Comparison of ENCODE assay signal across 34 mouse cellular contexts in the genomic region with DNA sequence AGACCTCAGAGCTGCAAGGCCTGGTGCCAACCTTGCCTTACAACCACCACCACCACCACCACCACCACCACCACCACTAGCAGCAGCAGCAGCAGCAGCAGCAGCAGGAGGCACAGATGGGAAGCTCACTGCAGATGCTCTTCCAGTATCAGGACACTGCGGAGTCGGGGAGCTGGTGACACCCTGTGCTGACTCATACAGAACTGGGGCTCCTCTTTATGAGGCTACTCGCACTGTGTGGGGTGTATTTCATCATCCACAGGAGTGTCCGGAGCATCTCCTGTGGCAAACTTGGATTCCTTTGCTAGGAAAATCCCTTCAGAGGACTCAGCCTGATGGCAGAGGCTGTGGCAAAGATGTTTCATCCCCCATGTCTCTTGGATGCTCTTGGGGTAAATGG. TPM values are rescaled to one million over a fixed set of nuclear protein-coding genes. Genes with fewer than 3 reads are reported as not detected.
DNase-seq lines count a peak whose midpoint lies in the region; TF ChIP-seq lines count a peak whose summit lies in the region.
"Had no signal": no experiment of that assay in that cellular context is flagged by ENCODE, and none has a peak within 500 bp of the region (broad histone marks: within the 10 kb centered on the region; RNA-seq: fewer than 3 reads in every experiment).

No protein-coding gene starts in this region.

- H3K79me2 ChIP-seq in C2C12 (ENCODE audit: control insufficient read depth, insufficient read depth) (no peaks in the 10 kb centered on the region), myocyte (ENCODE audit: control insufficient read depth, insufficient read depth) (no peaks in the 10 kb centered on the region)

- no peak overlapping the region for H3ac ChIP-seq in C2C12 (ENCODE audit: control insufficient read depth, insufficient read length, low read depth)
- H3ac ChIP-seq in myocyte (ENCODE audit: control insufficient read depth, insufficient read length): no peak overlapping the region

- DNase-seq in frontal cortex, adult 2 months (ENCODE audit: extremely low spot score in 1 of 2, low spot score in 1 of 2): peak; percentile 27 to 58
- DNase-seq in frontal cortex, postnatal 25 days (ENCODE audit: low spot score in 2 of 2): no peak
- DNase-seq in left cerebral cortex, adult 2 months (ENCODE audit: extremely low spot score in 1 of 2, low spot score in 2 of 2): peak; percentile 16 to 34
- no peak for DNase-seq in left cerebral cortex, postnatal 10 days (ENCODE audit: extremely low spot score in 1 of 2, low spot score in 2 of 2)
- DNase-seq in thymus, adult 18-20 months: no peak
- DNase-seq: adrenal gland, postnatal 14 days; cerebellum, adult 9-11 months; kidney, adult 9 months; kidney, postnatal 14 days; lung, embryonic 14.5 days had no signal

- TF ChIP-seq POLR2A in myocyte (IDR thresholded peaks at IDR 0.05; ENCODE audit: insufficient read length, low read depth): no peak

- H3K4me3 ChIP-seq in left cerebral cortex, adult 2 months: no peak overlapping the region
- no peak overlapping the region for H3K4me3 ChIP-seq in C2C12 (ENCODE audit: insufficient read depth, poor library complexity, severe bottlenecking)
- no peak overlapping the region for H3K4me3 ChIP-seq in myocyte
- H3K4me3 ChIP-seq: embryonic facial prominence, embryonic 15.5 days; forebrain, embryonic 15.5 days; hindbrain, embryonic 15.5 days; layer of hippocampus, adult 2 months; limb, embryonic 15.5 days; midbrain, embryonic 12.5 days had no signal

- TF ChIP-seq CTCF in left cerebral cortex, adult 2 months (IDR thresholded peaks at IDR 0.05): no peak
- TF ChIP-seq CTCF in C2C12 (IDR thresholded peaks at IDR 0.05; ENCODE audit: control insufficient read depth, insufficient read depth, insufficient read length): no peak

- intact Hi-C loops in left cerebral cortex, adult 2 months (cut with DNase I): no loop called here
- intact Hi-C loops in left cerebral cortex, postnatal 10 days (cut with DNase I): no loop called here

- H3K79me3 ChIP-seq in C2C12 (ENCODE audit: low read depth): no peaks in the 10 kb centered on the region

- no peaks in the 10 kb centered on the region for H3K27me3 ChIP-seq in C2C12 (ENCODE audit: control insufficient read depth, insufficient read depth, insufficient read length)
- no peaks in the 10 kb centered on the region for H3K27me3 ChIP-seq in myocyte (ENCODE audit: control insufficient read depth, insufficient read depth, insufficient read length)
- H3K27me3 ChIP-seq: CH12.LX; embryonic facial prominence, embryonic 15.5 days; forebrain, embryonic 15.5 days; hindbrain, embryonic 15.5 days; limb, embryonic 15.5 days; midbrain, embryonic 12.5 days had no signal

- no peak overlapping the region for H3K27ac ChIP-seq in left cerebral cortex, adult 2 months
- H3K27ac ChIP-seq: embryonic facial prominence, embryonic 15.5 days; forebrain, embryonic 15.5 days; hindbrain, embryonic 15.5 days; layer of hippocampus, adult 2 months; limb, embryonic 15.5 days; liver, embryonic 14.5 days; midbrain, embryonic 12.5 days; stomach, postnatal 0 days had no signal

- H3K36me3 ChIP-seq in C2C12 (ENCODE audit: control insufficient read depth, insufficient read depth): peaks cover 39% of the 10 kb centered on the region
- peaks cover 26% of the 10 kb centered on the region for H3K36me3 ChIP-seq in myocyte (ENCODE audit: control insufficient read depth, insufficient read depth)

- no peak overlapping the region for H3K4me2 ChIP-seq in myocyte (ENCODE audit: low read depth)
- H3K4me2 ChIP-seq: embryonic facial prominence, embryonic 15.5 days; forebrain, embryonic 15.5 days; heart, embryonic 11.5 days; hindbrain, embryonic 15.5 days; limb, embryonic 15.5 days; lung, embryonic 14.5 days; midbrain, embryonic 12.5 days had no signal

TF ChIP-seq in C2C12, 6 proteins besides CTCF, POLR2A, EP300 and RAD21:
- TF ChIP-seq CEBPB (IDR thresholded peaks at IDR 0.05; ENCODE audit: low read depth): peak; percentile 36
- TF ChIP-seq MAX (IDR thresholded peaks at IDR 0.05): no peak

TF ChIP-seq in myocyte, 11 proteins besides CTCF, POLR2A, EP300 and RAD21:
- TF ChIP-seq MYOG (IDR thresholded peaks at IDR 0.05; ENCODE audit: control insufficient read depth in 1 of 3, insufficient read depth in 1 of 3, insufficient read length in 2 of 3, low read depth in 2 of 3) (no peak), CEBPB (IDR thresholded peaks at IDR 0.05; ENCODE audit: insufficient read depth, poor library complexity, severe bottlenecking) (peak; percentile 81; the same call in 1 of the 2 replicates), TCF12 (IDR thresholded peaks at IDR 0.05; ENCODE audit: insufficient read depth, poor library complexity, severe bottlenecking) (no peak)

RNA-seq across cellular contexts. Expression of a gene that starts 15.6 kb away (rescaled TPM):
- 16.9 and 19.0 TPM in 2 replicates for polyA plus RNA-seq in frontal cortex, adult 2 months (2012; rRNA removed)
- total RNA-seq in left cerebral cortex, adult 2 months (2021): 10 to 100 TPM; 16.2 to 17.5 TPM
- 10 to 100 TPM; 18.2 to 20.7 TPM for total RNA-seq in left cerebral cortex, postnatal 10 days (2021)
- polyA plus RNA-seq in C2C12 (2012; fragmentation: generic; extraction: Trizol) (84.9 TPM), myocyte (2012; fragmentation: generic; extraction: Trizol) (172 TPM)

RNA-seq across cellular contexts. Expression of a gene that starts 27.1 kb away (rescaled TPM):
- 0.28 TPM in 1 of 2 replicates, not detected in the other for polyA plus RNA-seq in frontal cortex, adult 2 months (2012; rRNA removed)
- not detected for total RNA-seq in left cerebral cortex, adult 2 months (2021)
- total RNA-seq in left cerebral cortex, postnatal 10 days (2021): not detected
- polyA plus RNA-seq in C2C12 (2012; fragmentation: generic; extraction: Trizol) (not detected), myocyte (2012; fragmentation: generic; extraction: Trizol) (0.19 TPM)
- total RNA-seq: adrenal gland, postnatal 14 days; CH12.LX; common myeloid progenitor, adult 5-6 weeks; gastrocnemius, adult 8-10 months; hematopoietic stem cell, adult 5-6 weeks; layer of hippocampus, adult 2 months; left cerebral cortex, postnatal 25 days; megakaryocyte, adult 5-6 weeks; monocyte, adult 5-6 weeks had no signal
- polyA plus RNA-seq: activated CD4-positive, CD25-positive, alpha-beta regulatory T cell, adult 4 months; brain, embryonic 14.5 days; embryonic facial prominence, embryonic 15.5 days; forebrain, embryonic 15.5 days; heart, embryonic 11.5 days; heart, postnatal 0 days; hindbrain, embryonic 15.5 days; intestine, embryonic 14.5 days; limb, embryonic 15.5 days; liver, embryonic 14.5 days; lung, embryonic 14.5 days; midbrain, embryonic 12.5 days; neural tube, embryonic 11.5 days; stomach, postnatal 0 days; urinary bladder, adult 2 months had no signal

RNA-seq across cellular contexts. Expression of a gene that starts 30.4 kb away (rescaled TPM):
- 17.0 and 19.3 TPM in 2 replicates for polyA plus RNA-seq in frontal cortex, adult 2 months (2012; rRNA removed)
- 10 to 100 TPM; 19.4 to 19.5 TPM for total RNA-seq in left cerebral cortex, adult 2 months (2021)
- total RNA-seq in left cerebral cortex, postnatal 10 days (2021): 10 to 100 TPM; 21.0 to 21.3 TPM
- polyA plus RNA-seq in C2C12 (2012; fragmentation: generic; extraction: Trizol) (6.8 TPM), myocyte (2012; fragmentation: generic; extraction: Trizol) (3.1 TPM)

RNA-seq across cellular contexts. Expression of a gene that starts 59.5 kb away (rescaled TPM):
- polyA plus RNA-seq in frontal cortex, adult 2 months (2012; rRNA removed): 4.3 and 4.4 TPM in 2 replicates
- total RNA-seq in left cerebral cortex, adult 2 months (2021): 1 to 10 TPM; 3.7 to 3.9 TPM
- total RNA-seq in left cerebral cortex, postnatal 10 days (2021): 1 to 10 TPM; 6.0 to 6.3 TPM
- polyA plus RNA-seq in C2C12 (2012; fragmentation: generic; extraction: Trizol) (7.7 TPM), myocyte (2012; fragmentation: generic; extraction: Trizol) (6.5 TPM)

Comparison
In these comparisons a context has a peak if more than half of its experiments do, and no peak if none do; other contexts are left out.
1. DNase-seq: peak in frontal cortex, adult 2 months (2 of 2) and left cerebral cortex, adult 2 months (2 of 2); none in frontal cortex, postnatal 25 days (0 of 2), left cerebral cortex, postnatal 10 days (0 of 2) and thymus, adult 18-20 months (0 of 2).